In genomic region chr19:8405011-8405410, GRCm38 (mm10) we compare ENCODE assay signal across 36 mouse cellular contexts. TPM values are rescaled to one million over a fixed set of nuclear protein-coding genes. Genes with fewer than 3 reads are reported as not detected.
"Had no signal": no experiment of that assay in that cellular context is flagged by ENCODE, and none has a peak within 500 bp of the region (broad histone marks: within the 10 kb centered on the region; RNA-seq: fewer than 3 reads in every experiment).

TSS of gene Slc22a30 (minus strand) at chr19:8405111.

RNA-seq across cellular contexts. Expression of gene Slc22a30, which starts in this region (rescaled TPM):
- total RNA-seq: heart, adult 8-10 months; heart, postnatal 10 days; heart, postnatal 14 days; heart, postnatal 25 days; heart, postnatal 36 days; heart, postnatal 4 days; hematopoietic stem cell, adult 5-6 weeks; hindbrain, postnatal 0 days; layer of hippocampus, adult 18-20 months; layer of hippocampus, adult 2 months; layer of hippocampus, adult 8-10 months; layer of hippocampus, postnatal 10 days; layer of hippocampus, postnatal 14 days; layer of hippocampus, postnatal 25 days; layer of hippocampus, postnatal 36 days; left cerebral cortex, adult 18-20 months; left cerebral cortex, adult 2 months had no signal
- polyA plus RNA-seq: heart, embryonic 11.5 days; heart, embryonic 12.5 days; heart, embryonic 14.5 days; heart, embryonic 15.5 days; heart, embryonic 16.5 days; heart, postnatal 0 days; hindbrain, embryonic 10.5 days; hindbrain, embryonic 11.5 days; hindbrain, embryonic 12.5 days; hindbrain, embryonic 13.5 days; hindbrain, embryonic 14.5 days; hindbrain, embryonic 15.5 days; hindbrain, embryonic 16.5 days; hindbrain, postnatal 0 days; inflammation-experienced regulatory T-cells, adult 6 months; intestine, embryonic 14.5 days; intestine, embryonic 15.5 days; intestine, embryonic 16.5 days; intestine, postnatal 0 days; large intestine, adult 2 months had no signal
